Mouse (Mus musculus) intestine, embryonic 15.5 days (tissue): ENCODE measurements at regions not wholly inside any gene's neighbourhood (a gene's known extent, or its start where the extent isn't known, plus 50 kb on each side); places are given as distances from the start of the nearest gene placed in this dataset.

Experiments used
- ATAC-seq: fragments of 200-750 bp; cut with Nextera tagmentation; 2 replicates; pipeline ENCODE4 v1.8.0; 2017; ENCODE audit warnings: moderate TSS enrichment, moderate library complexity
- H3K27ac ChIP-seq: fragments of 300-500 bp; sonication (generic); 2 replicates; pipeline ENCODE4 v1.5.1; 2015; ENCODE audit warnings: mild to moderate bottlenecking, inconsistent platforms
- H3K27me3 ChIP-seq: fragments of 300-500 bp; sonication (generic); replicated peaks from 2 replicates; pipeline ENCODE4 v1.6.1; 2015; ENCODE audit warnings: inconsistent platforms
- H3K36me3 ChIP-seq: fragments of 300-500 bp; sonication (generic); 2 replicates; pipeline ENCODE4 v1.6.1; 2015; ENCODE audit warnings: inconsistent platforms
- H3K4me1 ChIP-seq: fragments of 300-500 bp; sonication (generic); replicated peaks from 2 replicates; pipeline ENCODE4 v1.6.1; 2015; ENCODE audit warnings: inconsistent platforms
- H3K4me2 ChIP-seq: fragments of 300-500 bp; sonication (generic); replicated peaks from 2 replicates; pipeline ENCODE4 v1.6.1; 2015; ENCODE audit warnings: mild to moderate bottlenecking, inconsistent platforms
- H3K4me3 ChIP-seq: fragments of 300-500 bp; sonication (generic); replicated peaks from 2 replicates; pipeline ENCODE4 v1.5.1; 2015; ENCODE audit warnings: inconsistent platforms
- H3K9ac ChIP-seq: fragments of 300-500 bp; sonication (generic); 2 replicates; pipeline ENCODE4 v1.6.1; 2015; ENCODE audit warnings: inconsistent platforms
- H3K9me3 ChIP-seq: fragments of 300-500 bp; sonication (generic); 2 replicates; pipeline ENCODE4 v1.6.1; 2016; ENCODE audit warnings: inconsistent platforms
- WGBS: fragments of 180-500 bp; shearing (Covaris S2); methylation state at CpG from one replicate; pipeline ENCODE4 v1.1.7; 2015; 5-methylcytosine and 5-hydroxymethylcytosine counted together

DNA sequence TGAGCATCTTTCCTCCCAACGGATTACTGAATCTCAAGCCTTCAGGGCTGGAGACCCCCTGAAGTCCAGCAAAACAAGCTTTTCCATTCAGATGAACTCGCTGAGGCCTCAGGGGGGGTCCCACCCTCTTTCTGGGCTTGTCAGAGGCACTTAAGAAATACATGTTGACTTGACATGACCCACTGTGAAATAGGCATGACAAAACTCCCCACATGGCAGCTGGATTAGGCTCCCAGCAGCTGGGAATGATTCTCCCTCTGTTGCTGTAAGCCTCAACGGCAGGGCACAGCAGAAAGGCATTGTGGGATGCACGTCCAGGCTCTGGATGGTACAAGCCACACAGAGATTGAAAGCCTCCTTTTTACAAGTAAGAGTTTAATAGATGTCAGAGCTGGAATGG lies 110.5 kb downstream of the Slc4a3 start:
- H3K27ac ChIP-seq = no peak overlapping the region
- 77% methylated on average over 4 of the region's 4 CpGs for WGBS
- ATAC-seq = no peak
- no peak overlapping the region for H3K4me2 ChIP-seq
- no peaks in the 10 kb centered on the region for H3K9me3 ChIP-seq
- H3K27me3 ChIP-seq = no peaks in the 10 kb centered on the region
- no peak overlapping the region for H3K9ac ChIP-seq
- H3K4me3 ChIP-seq = no peak overlapping the region
- H3K4me1 ChIP-seq = 0 out of 2 replicates have a peak, but pooled peaks cover 3% of the 10 kb centered on the region
- no peaks in the 10 kb centered on the region for H3K36me3 ChIP-seq

- no peaks in the 10 kb centered on the region for H3K27me3 ChIP-seq
- no peak overlapping the region for H3K4me2 ChIP-seq
- no peaks in the 10 kb centered on the region for H3K9me3 ChIP-seq
- no peaks in the 10 kb centered on the region for H3K36me3 ChIP-seq
- no peak overlapping the region for H3K4me3 ChIP-seq
- ATAC-seq = no peak
- H3K27ac ChIP-seq = no peak overlapping the region
- no peak overlapping the region for H3K9ac ChIP-seq
- 67% methylated on average over 7 of the region's 7 CpGs for WGBS
- H3K4me1 ChIP-seq = peaks cover 6% of the 10 kb centered on the region
Measured at GRCm38 (mm10) chr1:75660336-75661100, 114.5 kb downstream of the Slc4a3 start.

- no peak overlapping the region for H3K4me3 ChIP-seq
- no peak overlapping the region for H3K27ac ChIP-seq
- H3K4me1 ChIP-seq = peaks cover 6% of the 10 kb centered on the region
- no peak overlapping the region for H3K9ac ChIP-seq
- peak overlapping the region; percentile 35 for H3K4me2 ChIP-seq
- H3K9me3 ChIP-seq = no peaks in the 10 kb centered on the region
- no peaks in the 10 kb centered on the region for H3K36me3 ChIP-seq
- no peaks in the 10 kb centered on the region for H3K27me3 ChIP-seq
- 16% methylated on average over 17 of the region's 17 CpGs for WGBS
- ATAC-seq = peak; percentile 78
Measured at GRCm38 (mm10) chr1:75662141-75662990, 116.3 kb downstream of the Slc4a3 start.

DNA sequence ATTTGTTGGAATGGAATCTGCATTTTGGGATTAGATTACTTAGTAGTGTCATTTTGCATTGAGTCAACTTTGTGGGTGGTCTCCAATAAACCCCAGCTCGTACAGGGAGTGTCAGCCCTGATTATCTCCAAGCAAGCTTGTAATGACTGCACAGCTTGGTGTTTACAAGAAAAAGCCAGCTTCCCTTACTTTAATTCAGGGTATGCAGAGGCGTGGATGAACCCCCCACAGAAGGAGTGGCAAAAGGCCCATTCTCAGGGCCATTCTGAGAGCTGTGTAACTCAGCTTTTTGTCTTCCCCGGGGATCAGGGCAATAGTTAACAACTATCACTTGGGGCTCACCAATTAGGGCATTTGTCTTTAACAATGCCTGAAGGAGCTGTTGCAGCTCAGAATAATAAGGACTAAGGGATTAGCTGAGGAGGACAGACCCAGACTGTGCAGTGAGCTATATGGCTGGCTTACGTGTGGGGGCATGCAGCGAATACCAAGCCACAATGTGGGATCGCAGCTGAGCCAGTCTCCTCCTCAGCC lies 121.7 kb downstream of the Slc4a3 start:
- H3K27me3 ChIP-seq = no peaks in the 10 kb centered on the region
- H3K4me3 ChIP-seq = no peak overlapping the region
- no peak overlapping the region for H3K4me2 ChIP-seq
- ATAC-seq = no peak
- H3K4me1 ChIP-seq = peaks cover 3% of the 10 kb centered on the region
- WGBS = 62% methylated on average over 6 of the region's 6 CpGs
- no peaks in the 10 kb centered on the region for H3K36me3 ChIP-seq
- no peaks in the 10 kb centered on the region for H3K9me3 ChIP-seq
- H3K27ac ChIP-seq = no peak overlapping the region
- no peak overlapping the region for H3K9ac ChIP-seq

- ATAC-seq = no peak
- 93% methylated on average over 4 of the region's 4 CpGs for WGBS
Measured at GRCm38 (mm10) chr1:75676295-75676694, 130.2 kb downstream of the Slc4a3 start.

DNA sequence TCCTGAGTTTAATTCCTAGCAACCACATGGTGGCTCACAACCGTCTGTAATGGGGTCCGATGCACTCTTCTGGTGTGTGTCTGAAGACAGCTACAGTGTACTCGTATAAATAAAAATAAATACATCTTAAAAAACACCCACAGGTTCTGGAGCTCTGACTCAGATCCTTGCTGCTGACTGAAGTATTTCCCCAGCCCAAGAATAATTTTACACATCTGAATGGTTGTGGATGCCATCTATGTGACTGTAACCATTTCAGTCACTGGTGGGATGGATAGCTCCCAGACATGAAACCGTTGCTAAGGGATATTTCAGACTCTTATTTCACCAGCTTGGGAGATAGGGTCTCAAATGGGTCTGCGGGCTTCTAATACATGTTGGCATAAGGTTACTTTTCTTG lies 131.6 kb downstream of the Slc4a3 start:
- H3K9ac ChIP-seq = no peak overlapping the region
- no peak overlapping the region for H3K4me2 ChIP-seq
- no peak overlapping the region for H3K27ac ChIP-seq
- no peak for ATAC-seq
- H3K36me3 ChIP-seq = no peaks in the 10 kb centered on the region
- H3K9me3 ChIP-seq = no peaks in the 10 kb centered on the region
- no peaks in the 10 kb centered on the region for H3K27me3 ChIP-seq
- H3K4me3 ChIP-seq = no peak overlapping the region
- WGBS = 68% methylated on average over 5 of the region's 5 CpGs
- no peaks in the 10 kb centered on the region for H3K4me1 ChIP-seq

More at GRCm38 (mm10) chr1:75676295-75676694, 130.2 kb downstream of the Slc4a3 start:
- no peak overlapping the region for H3K27ac ChIP-seq
- H3K9me3 ChIP-seq = no peaks in the 10 kb centered on the region
- no peak overlapping the region for H3K4me2 ChIP-seq
- H3K36me3 ChIP-seq = no peaks in the 10 kb centered on the region
- H3K27me3 ChIP-seq = no peaks in the 10 kb centered on the region
- H3K9ac ChIP-seq = no peak overlapping the region
- H3K4me3 ChIP-seq = no peak overlapping the region
- H3K4me1 ChIP-seq = no peaks in the 10 kb centered on the region

GRCm38 (mm10) chr1:75678279-75678678 lies 132.2 kb downstream of the Slc4a3 start:
- Histone ChIP-seq H3K4me2 (no peak overlapping the region), H3K27me3 (no peaks in the 10 kb centered on the region)
- WGBS = 51% methylated on average over 4 of the region's 4 CpGs

GRCm38 (mm10) chr1:75680366-75680765 lies 134.3 kb downstream of the Slc4a3 start:
- no peak overlapping the region for H3K4me2 ChIP-seq
- no peak overlapping the region for H3K9ac ChIP-seq
- no peak overlapping the region for H3K4me3 ChIP-seq
- H3K4me1 ChIP-seq = no peaks in the 10 kb centered on the region
- no peaks in the 10 kb centered on the region for H3K9me3 ChIP-seq
- H3K36me3 ChIP-seq = no peaks in the 10 kb centered on the region
- WGBS = 21% methylated on average over 10 of the region's 10 CpGs
- H3K27ac ChIP-seq = no peak overlapping the region
- no peaks in the 10 kb centered on the region for H3K27me3 ChIP-seq
- ATAC-seq = no peak

More at GRCm38 (mm10) chr1:75678279-75678678, 132.2 kb downstream of the Slc4a3 start:
- Histone ChIP-seq H3K36me3 (no peaks in the 10 kb centered on the region), H3K9ac (no peak overlapping the region), H3K27ac (no peak overlapping the region), H3K4me1 (no peaks in the 10 kb centered on the region), H3K9me3 (no peaks in the 10 kb centered on the region), H3K4me3 (no peak overlapping the region)
- ATAC-seq = no peak

GRCm38 (mm10) chr1:75681913-75682312 lies 135.8 kb downstream of the Slc4a3 start:
- Histone ChIP-seq H3K36me3 (no peaks in the 10 kb centered on the region), H3K27me3 (no peaks in the 10 kb centered on the region), H3K27ac (no peak overlapping the region), H3K4me2 (no peak overlapping the region), H3K4me3 (no peak overlapping the region), H3K9me3 (no peaks in the 10 kb centered on the region), H3K4me1 (no peaks in the 10 kb centered on the region), H3K9ac (no peak overlapping the region)
- 93% methylated on average over 5 of the region's 5 CpGs for WGBS
- ATAC-seq = no peak

- Histone ChIP-seq H3K4me3 (no peak overlapping the region), H3K27ac (no peak overlapping the region)
Measured at GRCm38 (mm10) chr1:75692781-75693180, 146.7 kb downstream of the Slc4a3 start.

DNA sequence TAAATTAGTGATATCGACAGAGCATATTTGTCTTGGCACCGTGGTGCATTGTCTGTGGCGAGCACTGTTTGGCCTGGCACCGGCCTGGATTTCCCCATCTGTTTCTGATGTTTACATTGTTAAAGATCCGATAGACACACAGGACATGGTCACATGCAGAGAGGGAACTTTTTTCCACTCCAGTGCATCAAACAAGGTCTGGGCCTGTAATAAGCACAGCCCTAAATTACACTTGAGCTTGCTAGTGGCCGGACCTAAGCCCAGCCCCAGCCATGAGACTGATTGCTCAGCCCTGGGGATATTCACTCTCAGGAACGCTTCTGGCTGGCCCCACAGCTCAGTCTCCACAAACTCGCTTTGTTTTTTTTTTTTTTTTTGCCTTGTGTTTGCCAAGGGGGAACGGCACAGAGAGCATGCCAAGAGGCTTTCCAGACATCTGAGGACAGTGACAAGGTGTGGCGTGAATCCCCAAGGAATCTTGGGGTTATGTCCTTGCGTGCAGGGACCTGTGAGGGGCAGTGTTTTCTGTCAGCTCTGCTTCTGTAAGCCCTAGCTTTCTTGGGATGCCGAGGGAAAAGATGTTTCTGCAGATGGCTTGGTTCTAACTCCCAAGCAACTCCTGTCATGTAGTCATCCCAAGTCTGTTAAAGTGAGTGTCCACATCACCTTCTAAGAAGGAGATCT lies 147.3 kb downstream of the Slc4a3 start:
- Histone ChIP-seq H3K27me3 (no peaks in the 10 kb centered on the region), H3K9ac (no peak overlapping the region), H3K36me3 (no peaks in the 10 kb centered on the region), H3K9me3 (no peaks in the 10 kb centered on the region), H3K4me3 (no peak overlapping the region), H3K27ac (no peak overlapping the region), H3K4me1 (no peaks in the 10 kb centered on the region), H3K4me2 (no peak overlapping the region)
- WGBS = 17% methylated on average over 12 of the region's 12 CpGs
- peak; percentile 47 for ATAC-seq

More at GRCm38 (mm10) chr1:75692781-75693180, 146.7 kb downstream of the Slc4a3 start:
- H3K4me2 ChIP-seq = no peak overlapping the region
- no peak for ATAC-seq
- H3K27me3 ChIP-seq = no peaks in the 10 kb centered on the region
- no peaks in the 10 kb centered on the region for H3K36me3 ChIP-seq
- WGBS = 73% methylated on average over 1 of the region's 1 CpGs
- no peaks in the 10 kb centered on the region for H3K9me3 ChIP-seq
- no peak overlapping the region for H3K9ac ChIP-seq
- H3K4me1 ChIP-seq = no peaks in the 10 kb centered on the region
